Mouse (Mus musculus) neural tube, embryonic 15.5 days (tissue): ENCODE data around the gene Oaz2. TPM values are rescaled to one million over a fixed set of nuclear protein-coding genes. Genes with fewer than 3 reads are reported as not detected.

Source experiments
- ATAC-seq: fragments of 200-750 bp; cut with Nextera tagmentation; 2 replicates; pipeline ENCODE4 v1.8.0; 2017; ENCODE audit warnings: mild to moderate bottlenecking, moderate TSS enrichment, moderate library complexity; ENCODE audit not compliant: low FRiP score
- H3K27ac ChIP-seq: fragments of 300-500 bp; sonication (generic); replicated peaks from 2 replicates; pipeline ENCODE4 v1.5.1; 2015; ENCODE audit warnings: mild to moderate bottlenecking, inconsistent platforms
- H3K27me3 ChIP-seq: fragments of 300-500 bp; sonication (generic); replicated peaks from 2 replicates; pipeline ENCODE4 v1.6.1; 2015; ENCODE audit warnings: inconsistent platforms
- H3K36me3 ChIP-seq: fragments of 300-500 bp; sonication (generic); 2 replicates; pipeline ENCODE4 v1.6.1; 2015; ENCODE audit warnings: inconsistent platforms
- H3K4me1 ChIP-seq: fragments of 300-500 bp; sonication (generic); 2 replicates; pipeline ENCODE4 v1.6.1; 2015; ENCODE audit warnings: inconsistent platforms
- H3K4me2 ChIP-seq: fragments of 300-500 bp; sonication (generic); 2 replicates; pipeline ENCODE4 v1.6.1; 2015; ENCODE audit warnings: inconsistent platforms, mild to moderate bottlenecking, moderate library complexity
- H3K4me3 ChIP-seq: fragments of 300-500 bp; sonication (generic); replicated peaks from 2 replicates; pipeline ENCODE4 v1.5.1; 2015; ENCODE audit warnings: mild to moderate bottlenecking, inconsistent platforms
- H3K9ac ChIP-seq: fragments of 300-500 bp; sonication (generic); replicated peaks from 2 replicates; pipeline ENCODE4 v1.6.1; 2015; ENCODE audit warnings: mild to moderate bottlenecking, inconsistent platforms
- H3K9me3 ChIP-seq: fragments of 300-500 bp; sonication (generic); replicated peaks from 2 replicates; pipeline ENCODE4 v1.6.1; 2016; ENCODE audit warnings: inconsistent platforms
- WGBS: fragments of 180-500 bp; shearing (Covaris S2); methylation state at CpG from one replicate; pipeline ENCODE4 v1.1.7; 2015; ENCODE audit warnings: mixed read lengths; 5-methylcytosine and 5-hydroxymethylcytosine counted together
- polyA plus RNA-seq: library from polyadenylated mRNA; unstranded; fragments of >200 nt; fragmentation: Nextera tagmentation; extraction: Ambion mirVana; gene quantifications from 2 replicates; pipeline ENCODE4 v1.2.1, GENCODE M21; 2015

Oaz2 gene
- polyA plus RNA-seq, 1 experiment from 2014 or later = 395 TPM

DNA sequence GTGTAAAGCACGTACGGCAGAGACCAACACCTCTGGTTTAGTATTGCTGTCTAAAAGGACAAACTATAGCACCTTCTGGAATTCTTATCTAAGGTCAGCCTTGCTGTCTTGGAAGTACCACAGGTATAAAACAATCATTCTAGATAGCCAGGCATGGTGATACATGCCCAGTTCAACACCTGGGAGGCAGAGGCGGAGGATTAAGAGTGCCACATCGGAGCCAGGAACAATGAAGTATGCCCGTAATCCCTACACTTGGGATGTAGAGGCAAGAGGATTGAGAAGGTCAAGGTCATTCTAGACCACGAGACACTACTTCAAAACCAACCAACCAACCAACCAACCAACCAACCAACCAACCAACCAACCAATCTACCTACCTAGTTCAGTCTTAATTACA lies 60.8 kb downstream of the Oaz2 start:
- Histone ChIP-seq H3K4me1 (peaks cover 31% of the 10 kb centered on the region), H3K27me3 (no peaks in the 10 kb centered on the region), H3K9me3 (no peaks in the 10 kb centered on the region), H3K27ac (no peak overlapping the region), H3K9ac (no peak overlapping the region), H3K4me3 (no peak overlapping the region), H3K4me2 (no peak overlapping the region), H3K36me3 (peaks cover 4% of the 10 kb centered on the region; the same call in 1 of the 2 replicates)
- 98% methylated on average over 6 of the region's 6 CpGs for WGBS
- no peak for ATAC-seq

DNA sequence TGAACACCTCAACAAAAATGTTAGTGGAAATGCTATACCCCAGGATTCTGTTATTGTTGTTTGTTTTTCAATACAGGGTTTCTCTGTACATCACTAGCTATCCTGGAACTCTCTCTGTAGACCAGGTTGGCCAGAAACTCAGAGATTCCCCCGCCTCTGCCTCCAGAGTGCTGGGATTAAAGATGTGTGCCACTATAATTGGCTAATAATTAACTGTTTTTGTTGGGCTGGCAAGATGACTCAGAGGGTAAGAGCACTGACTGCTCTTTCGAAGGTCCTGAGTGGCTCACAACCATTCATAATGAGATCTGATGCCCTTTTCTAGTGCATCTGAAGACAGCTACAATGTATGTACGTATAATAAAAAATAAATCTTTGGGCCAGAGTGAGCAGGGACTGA lies 67.1 kb downstream of the Oaz2 start:
- Histone ChIP-seq H3K4me2 (no peak overlapping the region), H3K36me3 (peaks cover 4% of the 10 kb centered on the region; the same call in 1 of the 2 replicates), H3K27ac (no peak overlapping the region), H3K9me3 (no peaks in the 10 kb centered on the region), H3K4me3 (no peak overlapping the region), H3K27me3 (no peaks in the 10 kb centered on the region), H3K4me1 (peaks cover 3% of the 10 kb centered on the region; the same call in 1 of the 2 replicates), H3K9ac (no peak overlapping the region)
- WGBS = 80% methylated on average over 3 of the region's 3 CpGs
- ATAC-seq = no peak

Other genes with a start within 250 kb of the Oaz2 start
- gene Slc51b, start 245.0 kb upstream of the Oaz2 start, polyA plus RNA-seq = 0.27 TPM in 1 of 2 replicates, not detected in the other
- gene Mtfmt, start 232.2 kb upstream of the Oaz2 start, polyA plus RNA-seq = 22.5 and 23.0 TPM in 2 replicates
- 104 and 109 TPM in 2 replicates for gene Spg21, start 207.1 kb upstream of the Oaz2 start, polyA plus RNA-seq
- gene Ankdd1a, start 147.8 kb upstream of the Oaz2 start, polyA plus RNA-seq = 0.87 and 1.2 TPM in 2 replicates
- 5.0 and 7.7 TPM in 2 replicates for gene Plekho2, start 88.0 kb upstream of the Oaz2 start, polyA plus RNA-seq
- 2.7 and 4.7 TPM in 2 replicates for gene Pif1, start 80.8 kb upstream of the Oaz2 start, polyA plus RNA-seq
- gene Rbpms2, start 38.4 kb upstream of the Oaz2 start, polyA plus RNA-seq = 3.1 and 4.9 TPM in 2 replicates
- gene Zfp609, start 159.6 kb downstream of the Oaz2 start, polyA plus RNA-seq = 6.8 and 7.1 TPM in 2 replicates
- 21.2 and 64.0 TPM in 2 replicates for gene Pclaf, start 222.2 kb downstream of the Oaz2 start, polyA plus RNA-seq
- 27.9 and 30.2 TPM in 2 replicates for gene Trip4, start 240.8 kb downstream of the Oaz2 start, polyA plus RNA-seq
- 19.1 and 19.4 TPM in 2 replicates for gene Csnk1g1, start 240.9 kb downstream of the Oaz2 start, polyA plus RNA-seq